Mouse (Mus musculus): Measurements from ENCODE around the gene Tet3. TPM values are rescaled to one million over a fixed set of nuclear protein-coding genes. Genes with fewer than 3 reads are reported as not detected.
A peak's percentile ranks its signal among the peaks of the same experiment; 100 is the strongest.

Tet3 gene
- polyA plus RNA-seq, 1 experiment from 2014 or later = 49.9 TPM

- 93% methylated on average over 21 of the region's 21 CpGs for WGBS
- H3K9ac ChIP-seq (ENCODE audit: low read length) = no peak overlapping the region
- peaks cover 43% of the 10 kb centered on the region for H3K36me3 ChIP-seq (ENCODE audit: control insufficient read depth, insufficient read depth, low read length)
- H3K27ac ChIP-seq (ENCODE audit: low read depth, low read length) = no peak overlapping the region
- ATAC-seq (replicated peaks; ENCODE audit: low FRiP score) (no peak), DNase-seq (ENCODE audit: low spot score) (no peak)
- no peak overlapping the region for H3K4me3 ChIP-seq (ENCODE audit: low read depth, low read length)
- no peaks in the 10 kb centered on the region for H3K4me1 ChIP-seq (replicated peaks; ENCODE audit: control insufficient read depth, insufficient read depth, low read length)
- H3K9me3 ChIP-seq (ENCODE audit: control insufficient read depth, low read length) = no peaks in the 10 kb centered on the region
- H3K4me2 ChIP-seq (ENCODE audit: low read depth, low read length, severe bottlenecking) = no peak overlapping the region
- H3K27me3 ChIP-seq (ENCODE audit: control insufficient read depth, insufficient read depth, low read length) = no peaks in the 10 kb centered on the region
These were observed 88.4 kb downstream of the Tet3 start for GRCm38 (mm10) chr6:83370316-83370965.

- no peak overlapping the region for H3K4me3 ChIP-seq (ENCODE audit: low read depth, low read length)
- H3K27me3 ChIP-seq (ENCODE audit: control insufficient read depth, insufficient read depth, low read length) = no peaks in the 10 kb centered on the region
- no peak overlapping the region for H3K27ac ChIP-seq (ENCODE audit: low read depth, low read length)
- no peaks in the 10 kb centered on the region for H3K9me3 ChIP-seq (ENCODE audit: control insufficient read depth, low read length)
- DNase-seq (ENCODE audit: low spot score) (no peak), ATAC-seq (replicated peaks; ENCODE audit: low FRiP score) (no peak)
- no peaks in the 10 kb centered on the region for H3K4me1 ChIP-seq (replicated peaks; ENCODE audit: control insufficient read depth, insufficient read depth, low read length)
- no peak overlapping the region for H3K9ac ChIP-seq (ENCODE audit: low read length)
- WGBS = 93% methylated on average over 12 of the region's 12 CpGs
- H3K36me3 ChIP-seq (ENCODE audit: control insufficient read depth, insufficient read depth, low read length) = peaks cover 7% of the 10 kb centered on the region; the same call in 1 of the 2 replicates
- no peak overlapping the region for H3K4me2 ChIP-seq (ENCODE audit: low read depth, low read length, severe bottlenecking)
These were observed 95.8 kb downstream of the Tet3 start for GRCm38 (mm10) chr6:83363075-83363474.

GRCm38 (mm10) chr6:83361523-83362248 is 97.2 kb downstream of the Tet3 start:
- WGBS = 87% methylated on average over 11 of the region's 11 CpGs
- ATAC-seq (replicated peaks; ENCODE audit: low FRiP score) (no peak), DNase-seq (ENCODE audit: low spot score) (no peak)
- Histone ChIP-seq H3K4me3 (ENCODE audit: low read depth, low read length) (no peak overlapping the region), H3K4me1 (replicated peaks; ENCODE audit: control insufficient read depth, insufficient read depth, low read length) (no peaks in the 10 kb centered on the region), H3K4me2 (ENCODE audit: low read depth, low read length, severe bottlenecking) (no peak overlapping the region), H3K27ac (ENCODE audit: low read depth, low read length) (no peak overlapping the region), H3K36me3 (ENCODE audit: control insufficient read depth, insufficient read depth, low read length) (peaks cover 3% of the 10 kb centered on the region; the same call in 1 of the 2 replicates), H3K27me3 (ENCODE audit: control insufficient read depth, insufficient read depth, low read length) (no peaks in the 10 kb centered on the region), H3K9me3 (ENCODE audit: control insufficient read depth, low read length) (no peaks in the 10 kb centered on the region), H3K9ac (ENCODE audit: low read length) (no peak overlapping the region)

- H3K9me3 ChIP-seq (ENCODE audit: control insufficient read depth, low read length) = no peaks in the 10 kb centered on the region
- H3K36me3 ChIP-seq (ENCODE audit: control insufficient read depth, insufficient read depth, low read length) = no peaks in the 10 kb centered on the region
- ATAC-seq (replicated peaks; ENCODE audit: low FRiP score) = no peak
- H3K4me1 ChIP-seq (replicated peaks; ENCODE audit: control insufficient read depth, insufficient read depth, low read length) = no peaks in the 10 kb centered on the region
- no peak overlapping the region for H3K27ac ChIP-seq (ENCODE audit: low read depth, low read length)
- WGBS = 91% methylated on average over 10 of the region's 10 CpGs
- no peaks in the 10 kb centered on the region for H3K27me3 ChIP-seq (ENCODE audit: control insufficient read depth, insufficient read depth, low read length)
- no peak overlapping the region for H3K4me3 ChIP-seq (ENCODE audit: low read depth, low read length)
- no peak overlapping the region for H3K9ac ChIP-seq (ENCODE audit: low read length)
- DNase-seq (ENCODE audit: low spot score) = no peak
- H3K4me2 ChIP-seq (ENCODE audit: low read depth, low read length, severe bottlenecking) = no peak overlapping the region
These were observed 101.4 kb downstream of the Tet3 start for GRCm38 (mm10) chr6:83357436-83357835.

- Histone ChIP-seq H3K9me3 (ENCODE audit: control insufficient read depth, low read length) (no peaks in the 10 kb centered on the region), H3K4me2 (ENCODE audit: low read depth, low read length, severe bottlenecking) (no peak overlapping the region), H3K27ac (ENCODE audit: low read depth, low read length) (no peak overlapping the region), H3K9ac (ENCODE audit: low read length) (no peak overlapping the region), H3K27me3 (ENCODE audit: control insufficient read depth, insufficient read depth, low read length) (no peaks in the 10 kb centered on the region), H3K4me1 (replicated peaks; ENCODE audit: control insufficient read depth, insufficient read depth, low read length) (no peaks in the 10 kb centered on the region), H3K36me3 (ENCODE audit: control insufficient read depth, insufficient read depth, low read length) (no peaks in the 10 kb centered on the region), H3K4me3 (ENCODE audit: low read depth, low read length) (no peak overlapping the region)
- DNase-seq (ENCODE audit: low spot score) (peak; percentile 91), ATAC-seq (replicated peaks; ENCODE audit: low FRiP score) (peak; percentile 40)
- 23% methylated on average over 7 of the region's 7 CpGs for WGBS
These were observed 102.2 kb downstream of the Tet3 start for GRCm38 (mm10) chr6:83356569-83357138.

- H3K4me3 ChIP-seq (ENCODE audit: low read depth, low read length) = no peak overlapping the region
- WGBS = 85% methylated on average over 9 of the region's 9 CpGs
- peaks cover 6% of the 10 kb centered on the region; the same call in 1 of the 2 replicates for H3K4me1 ChIP-seq (replicated peaks; ENCODE audit: control insufficient read depth, insufficient read depth, low read length)
- H3K4me2 ChIP-seq (ENCODE audit: low read depth, low read length, severe bottlenecking) = no peak overlapping the region
- DNase-seq (ENCODE audit: low spot score) (no peak), ATAC-seq (replicated peaks; ENCODE audit: low FRiP score) (no peak)
- H3K27ac ChIP-seq (ENCODE audit: low read depth, low read length) = no peak overlapping the region
- H3K36me3 ChIP-seq (ENCODE audit: control insufficient read depth, insufficient read depth, low read length) = no peaks in the 10 kb centered on the region
- H3K9me3 ChIP-seq (ENCODE audit: control insufficient read depth, low read length) = no peaks in the 10 kb centered on the region
- no peak overlapping the region for H3K9ac ChIP-seq (ENCODE audit: low read length)
- H3K27me3 ChIP-seq (ENCODE audit: control insufficient read depth, insufficient read depth, low read length) = no peaks in the 10 kb centered on the region
These were observed 103.8 kb downstream of the Tet3 start for GRCm38 (mm10) chr6:83354856-83355781.

GRCm38 (mm10) chr6:83352666-83353410 is 106.0 kb downstream of the Tet3 start:
- ATAC-seq (replicated peaks; ENCODE audit: low FRiP score) (no peak), DNase-seq (ENCODE audit: low spot score) (no peak)
- Histone ChIP-seq H3K4me1 (replicated peaks; ENCODE audit: control insufficient read depth, insufficient read depth, low read length) (peaks cover 8% of the 10 kb centered on the region), H3K27ac (ENCODE audit: low read depth, low read length) (no peak overlapping the region), H3K27me3 (ENCODE audit: control insufficient read depth, insufficient read depth, low read length) (no peaks in the 10 kb centered on the region), H3K4me2 (ENCODE audit: low read depth, low read length, severe bottlenecking) (no peak overlapping the region), H3K9me3 (ENCODE audit: control insufficient read depth, low read length) (no peaks in the 10 kb centered on the region), H3K9ac (ENCODE audit: low read length) (no peak overlapping the region), H3K4me3 (ENCODE audit: low read depth, low read length) (no peak overlapping the region), H3K36me3 (ENCODE audit: control insufficient read depth, insufficient read depth, low read length) (no peaks in the 10 kb centered on the region)
- 93% methylated on average over 24 of the region's 24 CpGs for WGBS
